Mouse (Mus musculus): ENCODE measurements around the gene Zfp750.

GRCm38 (mm10) chr11:121508478-121508877 is 10.7 kb downstream of the Zfp750 start:
- TF ChIP-seq CTCF (IDR thresholded peaks at IDR 0.05; ENCODE audit: low read depth, low read length) (no peak), EP300 (IDR thresholded peaks at IDR 0.05; ENCODE audit: insufficient read depth, low read depth, low read length) (no peak), POLR2A (IDR thresholded peaks at IDR 0.05; ENCODE audit: insufficient read depth, low read length) (no peak)
